In the genomic region with DNA sequence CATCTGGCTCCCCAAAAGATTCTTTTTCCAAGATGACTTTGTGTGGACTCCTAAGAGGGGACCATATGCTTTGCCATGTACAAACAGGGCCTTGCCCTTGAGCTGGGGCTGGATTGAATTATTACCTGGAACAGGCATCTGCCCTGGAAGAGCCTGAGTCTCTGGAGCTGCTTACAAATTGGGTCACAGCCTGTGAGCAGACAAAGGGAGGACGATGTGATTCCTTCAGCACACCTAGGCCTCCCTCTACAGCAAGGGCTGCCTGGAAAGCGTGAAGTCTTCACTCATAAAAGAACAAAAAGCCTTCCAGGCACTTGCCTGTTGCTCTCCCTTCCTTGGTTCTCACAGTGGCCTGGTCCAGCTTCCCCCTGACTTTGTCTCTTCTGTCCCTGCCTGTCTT, we compare ENCODE assay signal across 18 mouse cellular contexts.
"Had no signal": no experiment of that assay in that cellular context is flagged by ENCODE, and none has a peak within 500 bp of the region (broad histone marks: within the 10 kb centered on the region; RNA-seq: fewer than 3 reads in every experiment).

No protein-coding gene starts in this region.

- H3K9ac ChIP-seq: limb, embryonic 13.5 days; liver, embryonic 13.5 days had no signal

- H3K27me3 ChIP-seq: limb, embryonic 13.5 days; liver, embryonic 13.5 days had no signal

- H3K4me2 ChIP-seq: limb, embryonic 13.5 days; liver, embryonic 13.5 days; midbrain, embryonic 11.5 days had no signal

- H3K4me1 ChIP-seq: limb, embryonic 10.5 days; liver, embryonic 13.5 days had no signal

- H3K4me3 ChIP-seq: layer of hippocampus, adult 2 months; limb, embryonic 10.5 days; limb, embryonic 13.5 days; liver, embryonic 13.5 days had no signal

- DNase-seq: layer of hippocampus, adult 9-11 months; liver, embryonic 13.5 days; lung, adult 2 months; lung, postnatal 14 days; lung, postnatal 4 days; midbrain, embryonic 14.5 days; right cerebral cortex, adult 18-20 months; right cerebral cortex, postnatal 14 days; right cerebral cortex, postnatal 4 days; thymus, adult 2 months; thymus, postnatal 14 days; thymus, postnatal 4 days had no signal

- H3K36me3 ChIP-seq: limb, embryonic 10.5 days; limb, embryonic 13.5 days; liver, embryonic 13.5 days had no signal

- H3K27ac ChIP-seq: kidney, postnatal 0 days; layer of hippocampus, adult 2 months; limb, embryonic 10.5 days; limb, embryonic 13.5 days; liver, embryonic 13.5 days; stomach, postnatal 0 days had no signal
